Mouse (Mus musculus) kidney, embryonic 16.5 days (tissue): ENCODE results near the gene Sdc3. TPM values are rescaled to one million over a fixed set of nuclear protein-coding genes. Genes with fewer than 3 reads are reported as not detected.

Experiments used
- ATAC-seq: fragments of 200-750 bp; cut with Nextera tagmentation; 2 replicates; pipeline ENCODE4 v1.8.0; 2017; ENCODE audit warnings: moderate TSS enrichment; ENCODE audit not compliant: low FRiP score, low TSS enrichment
- H3K27ac ChIP-seq: fragments of 300-500 bp; sonication (generic); 2 replicates; pipeline ENCODE4 v1.5.1; 2014; ENCODE audit warnings: low read length
- H3K27me3 ChIP-seq: fragments of 300-500 bp; sonication (generic); 2 replicates; pipeline ENCODE4 v1.6.1; 2014; ENCODE audit warnings: low read length, control low read depth, mixed read lengths; ENCODE audit not compliant: insufficient read depth
- H3K36me3 ChIP-seq: fragments of 300-500 bp; sonication (generic); 2 replicates; pipeline ENCODE4 v1.6.1; 2014; ENCODE audit warnings: low read length, control low read depth, mixed read lengths; ENCODE audit not compliant: insufficient read depth
- H3K4me1 ChIP-seq: fragments of 300-500 bp; sonication (generic); 2 replicates; pipeline ENCODE4 v1.6.1; 2014; ENCODE audit warnings: low read length, control low read depth, mixed read lengths; ENCODE audit not compliant: insufficient read depth
- H3K4me2 ChIP-seq: fragments of 300-500 bp; sonication (generic); replicated peaks from 2 replicates; pipeline ENCODE4 v1.6.1; 2014; ENCODE audit warnings: low read depth, low read length
- H3K4me3 ChIP-seq: fragments of 300-500 bp; sonication (generic); 2 replicates; pipeline ENCODE4 v1.5.1; 2014; ENCODE audit warnings: mild to moderate bottlenecking, low read length
- H3K9ac ChIP-seq: fragments of 300-500 bp; sonication (generic); replicated peaks from 2 replicates; pipeline ENCODE4 v1.6.1; 2014; ENCODE audit warnings: low read length
- H3K9me3 ChIP-seq: fragments of 300-500 bp; sonication (generic); 2 replicates; pipeline ENCODE4 v1.6.1; 2016; ENCODE audit warnings: low read length, control low read depth
- WGBS: fragments of 180-500 bp; shearing (Covaris S2); extraction: QIAGEN DNeasy Blood & Tissue Kit; methylation state at CpG from one replicate; pipeline ENCODE4 v1.1.7; 2014; 5-methylcytosine and 5-hydroxymethylcytosine counted together
- polyA plus RNA-seq: library from polyadenylated mRNA; unstranded; fragments of >200 nt; fragmentation: Nextera tagmentation; extraction: Ambion mirVana; gene quantifications from 2 replicates; pipeline ENCODE4 v1.2.1, GENCODE M21; 2015

The Sdc3 gene
- polyA plus RNA-seq, 1 experiment from 2014 or later: 23.1 TPM

GRCm38 (mm10) chr4:130801198-130801597 is 8.9 kb downstream of the Sdc3 start:
- Histone ChIP-seq H3K27ac (no peak overlapping the region), H3K36me3 (no peaks in the 10 kb centered on the region), H3K4me3 (no peak overlapping the region), H3K27me3 (no peaks in the 10 kb centered on the region), H3K4me1 (peaks cover 45% of the 10 kb centered on the region), H3K4me2 (no peak overlapping the region), H3K9ac (no peak overlapping the region), H3K9me3 (no peaks in the 10 kb centered on the region)
- 90% methylated on average over 5 of the region's 5 CpGs for WGBS
- no peak for ATAC-seq

GRCm38 (mm10) chr4:130801624-130802329 is 9.4 kb downstream of the Sdc3 start:
- Histone ChIP-seq H3K27me3 (no peaks in the 10 kb centered on the region), H3K4me3 (no peak overlapping the region), H3K9me3 (no peaks in the 10 kb centered on the region), H3K27ac (peak overlapping the region; percentile 36; the same call in 1 of the 2 replicates), H3K9ac (no peak overlapping the region), H3K4me1 (peaks cover 44% of the 10 kb centered on the region), H3K36me3 (no peaks in the 10 kb centered on the region), H3K4me2 (0 out of 2 replicates have a peak overlapping the region, but pooled peaks have one; percentile 19)
- 54% methylated on average over 10 of the region's 10 CpGs for WGBS
- no peak for ATAC-seq

GRCm38 (mm10) chr4:130803591-130803990 is 11.3 kb downstream of the Sdc3 start:
- Histone ChIP-seq H3K4me1 (peaks cover 26% of the 10 kb centered on the region), H3K9ac (no peak overlapping the region), H3K4me3 (no peak overlapping the region), H3K36me3 (no peaks in the 10 kb centered on the region), H3K27me3 (no peaks in the 10 kb centered on the region), H3K27ac (no peak overlapping the region), H3K9me3 (no peaks in the 10 kb centered on the region), H3K4me2 (no peak overlapping the region)
- WGBS: 91% methylated on average over 2 of the region's 2 CpGs
- ATAC-seq: no peak

- no peak overlapping the region for H3K4me3 ChIP-seq
- ATAC-seq: no peak
- no peaks in the 10 kb centered on the region for H3K36me3 ChIP-seq
Measured at GRCm38 (mm10) chr4:130804292-130804691, 12.0 kb downstream of the Sdc3 start.

GRCm38 (mm10) chr4:130804771-130805361 is 12.5 kb downstream of the Sdc3 start:
- ATAC-seq: no peak
- no peak overlapping the region for H3K27ac ChIP-seq
- WGBS: 69% methylated on average over 7 of the region's 7 CpGs

More at GRCm38 (mm10) chr4:130804292-130804691, 12.0 kb downstream of the Sdc3 start:
- Histone ChIP-seq H3K9me3 (no peaks in the 10 kb centered on the region), H3K4me2 (no peak overlapping the region), H3K4me1 (peaks cover 19% of the 10 kb centered on the region), H3K27ac (no peak overlapping the region), H3K27me3 (no peaks in the 10 kb centered on the region), H3K9ac (no peak overlapping the region)
- 45% methylated on average over 2 of the region's 2 CpGs for WGBS

GRCm38 (mm10) chr4:130805746-130806145 is 13.4 kb downstream of the Sdc3 start:
- Histone ChIP-seq H3K27ac (no peak overlapping the region), H3K4me1 (peaks cover 9% of the 10 kb centered on the region), H3K27me3 (no peaks in the 10 kb centered on the region), H3K9ac (no peak overlapping the region), H3K36me3 (no peaks in the 10 kb centered on the region), H3K9me3 (no peaks in the 10 kb centered on the region), H3K4me2 (no peak overlapping the region), H3K4me3 (no peak overlapping the region)
- 84% methylated on average over 7 of the region's 7 CpGs for WGBS
- no peak for ATAC-seq

More at GRCm38 (mm10) chr4:130804771-130805361, 12.5 kb downstream of the Sdc3 start:
- H3K27me3 ChIP-seq: no peaks in the 10 kb centered on the region
- no peak overlapping the region for H3K4me3 ChIP-seq
- H3K9ac ChIP-seq: no peak overlapping the region
- no peak overlapping the region for H3K4me2 ChIP-seq
- H3K36me3 ChIP-seq: no peaks in the 10 kb centered on the region
- peaks cover 13% of the 10 kb centered on the region for H3K4me1 ChIP-seq
- no peaks in the 10 kb centered on the region for H3K9me3 ChIP-seq

- Histone ChIP-seq H3K27ac (no peak overlapping the region), H3K36me3 (no peaks in the 10 kb centered on the region), H3K9ac (no peak overlapping the region), H3K4me2 (no peak overlapping the region), H3K4me3 (no peak overlapping the region), H3K9me3 (no peaks in the 10 kb centered on the region), H3K27me3 (no peaks in the 10 kb centered on the region), H3K4me1 (peaks cover 7% of the 10 kb centered on the region)
- ATAC-seq: no peak
- WGBS: 93% methylated on average over 9 of the region's 9 CpGs
Measured at GRCm38 (mm10) chr4:130806746-130807145, 14.4 kb downstream of the Sdc3 start.

GRCm38 (mm10) chr4:130809784-130810183 is 17.4 kb downstream of the Sdc3 start:
- no peaks in the 10 kb centered on the region for H3K9me3 ChIP-seq
- H3K9ac ChIP-seq: no peak overlapping the region
- no peak overlapping the region for H3K27ac ChIP-seq
- H3K4me3 ChIP-seq: no peak overlapping the region
- no peaks in the 10 kb centered on the region for H3K27me3 ChIP-seq
- H3K36me3 ChIP-seq: no peaks in the 10 kb centered on the region
- no peak for ATAC-seq
- no peaks in the 10 kb centered on the region for H3K4me1 ChIP-seq
- no peak overlapping the region for H3K4me2 ChIP-seq
- WGBS: 57% methylated on average over 5 of the region's 5 CpGs

GRCm38 (mm10) chr4:130810845-130811244 is 18.5 kb downstream of the Sdc3 start:
- Histone ChIP-seq H3K4me3 (no peak overlapping the region), H3K36me3 (no peaks in the 10 kb centered on the region), H3K4me2 (no peak overlapping the region), H3K9ac (no peak overlapping the region), H3K27ac (no peak overlapping the region), H3K9me3 (no peaks in the 10 kb centered on the region), H3K4me1 (no peaks in the 10 kb centered on the region), H3K27me3 (no peaks in the 10 kb centered on the region)
- ATAC-seq: no peak
- 42% methylated on average over 2 of the region's 3 CpGs for WGBS

GRCm38 (mm10) chr4:130811385-130811784 is 19.0 kb downstream of the Sdc3 start:
- Histone ChIP-seq H3K36me3 (no peaks in the 10 kb centered on the region), H3K27me3 (no peaks in the 10 kb centered on the region), H3K4me1 (no peaks in the 10 kb centered on the region), H3K4me2 (no peak overlapping the region), H3K27ac (no peak overlapping the region), H3K9me3 (no peaks in the 10 kb centered on the region), H3K4me3 (no peak overlapping the region), H3K9ac (no peak overlapping the region)
- ATAC-seq: no peak
- WGBS: 62% methylated on average over 7 of the region's 7 CpGs
